Mouse (Mus musculus): Measurements from ENCODE around the gene Nadsyn1. TPM values are rescaled to one million over a fixed set of nuclear protein-coding genes. Genes with fewer than 3 reads are reported as not detected.
A peak's percentile ranks its signal among the peaks of the same experiment; 100 is the strongest.

The Nadsyn1 gene
- polyA plus RNA-seq, 1 experiment from 2014 or later, result 10.4 TPM

DNA sequence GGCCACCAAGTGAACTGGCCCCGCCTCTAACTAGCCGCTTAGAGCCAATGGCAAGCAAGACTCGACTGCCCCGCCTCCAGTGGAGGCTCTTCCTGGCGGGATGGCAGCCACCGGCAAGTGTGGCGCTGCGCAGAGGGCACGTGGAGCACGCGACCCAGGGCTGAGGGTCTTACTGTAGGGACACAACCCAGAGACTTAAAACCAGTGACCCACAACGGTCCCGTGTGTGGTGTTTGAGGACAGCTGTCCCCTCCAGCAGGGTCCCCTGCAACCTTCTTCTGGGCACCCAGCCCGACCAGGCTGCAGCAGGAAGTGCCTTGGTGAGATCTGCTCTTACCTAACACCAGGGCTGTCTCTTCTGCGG, 65.6 kb downstream of the Nadsyn1 start:
- under 1% methylated on average over 15 of the region's 15 CpGs for WGBS
- Histone ChIP-seq H3K36me3 (no peaks in the 10 kb centered on the region), H3K9me3 (replicated peaks) (no peaks in the 10 kb centered on the region), H3K27ac (peak overlapping the region; percentile 50), H3K4me1 (peaks cover 16% of the 10 kb centered on the region), H3K27me3 (ENCODE audit: low read depth, poor library complexity, severe bottlenecking) (peaks cover 55% of the 10 kb centered on the region), H3K4me3 (peak overlapping the region; percentile 49)
- peak; percentile 79 for DNase-seq (ENCODE audit: low spot score)

GRCm38 (mm10) chr7:143756125-143757026, 66.3 kb downstream of the Nadsyn1 start, which contains the start of gene Osbpl5:
Osbpl5 (minus strand) TSS chr7:143756985.
- H3K36me3 ChIP-seq, result no peaks in the 10 kb centered on the region
- WGBS, result 28% methylated on average over 22 of the region's 22 CpGs
- no peaks in the 10 kb centered on the region for H3K9me3 ChIP-seq (replicated peaks)
- peaks cover 16% of the 10 kb centered on the region for H3K4me1 ChIP-seq
- H3K27me3 ChIP-seq (ENCODE audit: low read depth, poor library complexity, severe bottlenecking), result peaks cover 60% of the 10 kb centered on the region
- peak within 1 kb of the TSS; percentile 49 for H3K4me3 ChIP-seq
- peak within 1 kb of the TSS; percentile 50 for H3K27ac ChIP-seq
- no peak for DNase-seq (ENCODE audit: low spot score)

DNA sequence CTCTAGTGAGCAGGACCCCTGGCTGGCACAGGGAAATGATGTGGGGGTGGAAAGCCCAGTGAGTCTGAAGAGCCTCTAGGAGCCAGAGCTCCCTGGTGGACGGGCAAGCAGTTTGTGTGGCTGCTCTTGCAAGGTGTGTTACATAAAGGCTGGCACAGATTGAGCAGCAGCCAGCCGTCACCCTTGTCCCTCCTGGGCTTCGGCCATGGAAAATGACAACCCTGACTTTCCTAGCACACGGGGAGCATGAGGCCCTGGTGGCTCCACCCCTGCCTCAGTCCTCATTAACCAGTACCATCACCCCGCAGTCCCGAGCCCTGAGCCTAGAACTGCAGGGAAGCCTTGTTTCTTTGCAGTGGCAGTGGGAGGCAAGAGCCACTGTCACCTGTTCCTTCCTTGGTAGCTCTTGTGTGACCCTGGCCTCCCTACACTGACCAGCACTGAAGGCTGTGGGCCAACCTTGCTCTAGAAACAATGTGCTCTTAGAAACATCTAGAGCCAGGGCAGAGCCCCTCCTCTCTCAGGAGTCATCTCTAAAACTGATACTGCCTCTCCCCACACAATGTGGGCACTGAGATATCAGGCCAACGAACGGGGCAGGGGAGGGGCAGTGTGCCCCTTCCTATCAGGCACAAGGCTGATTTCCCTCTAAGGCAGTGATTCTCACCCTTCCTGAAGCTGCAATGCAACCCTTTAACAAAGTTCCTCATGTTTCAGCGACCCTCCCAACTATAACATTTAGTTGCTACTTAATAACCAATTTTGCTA, 67.1 kb downstream of the Nadsyn1 start:
- WGBS, result 73% methylated on average over 9 of the region's 9 CpGs
- peaks cover 60% of the 10 kb centered on the region for H3K27me3 ChIP-seq (ENCODE audit: low read depth, poor library complexity, severe bottlenecking)
- no peaks in the 10 kb centered on the region for H3K36me3 ChIP-seq
- H3K27ac ChIP-seq, result no peak overlapping the region
- peaks cover 16% of the 10 kb centered on the region for H3K4me1 ChIP-seq
- no peak for DNase-seq (ENCODE audit: low spot score)
- H3K4me3 ChIP-seq, result no peak overlapping the region
- no peaks in the 10 kb centered on the region for H3K9me3 ChIP-seq (replicated peaks)

- 51% methylated on average over 5 of the region's 5 CpGs for WGBS
- no peaks in the 10 kb centered on the region for H3K9me3 ChIP-seq (replicated peaks)
- H3K36me3 ChIP-seq, result no peaks in the 10 kb centered on the region
- DNase-seq (ENCODE audit: low spot score), result peak; percentile 73
- peaks cover 16% of the 10 kb centered on the region for H3K4me1 ChIP-seq
- peaks cover 60% of the 10 kb centered on the region for H3K27me3 ChIP-seq (ENCODE audit: low read depth, poor library complexity, severe bottlenecking)
- H3K27ac ChIP-seq, result no peak overlapping the region
- no peak overlapping the region for H3K4me3 ChIP-seq
Observed at GRCm38 (mm10) chr7:143753990-143754715, 68.5 kb downstream of the Nadsyn1 start.

- 83% methylated on average over 3 of the region's 3 CpGs for WGBS
- no peak for DNase-seq (ENCODE audit: low spot score)
- peaks cover 47% of the 10 kb centered on the region for H3K27me3 ChIP-seq (ENCODE audit: low read depth, poor library complexity, severe bottlenecking)
- peaks cover 28% of the 10 kb centered on the region for H3K4me1 ChIP-seq
- H3K4me3 ChIP-seq, result no peak overlapping the region
- no peaks in the 10 kb centered on the region for H3K36me3 ChIP-seq
- H3K9me3 ChIP-seq (replicated peaks), result no peaks in the 10 kb centered on the region
- H3K27ac ChIP-seq, result no peak overlapping the region
Observed at GRCm38 (mm10) chr7:143752606-143753005, 70.0 kb downstream of the Nadsyn1 start.

- no peak overlapping the region for H3K4me3 ChIP-seq
- peaks cover 23% of the 10 kb centered on the region for H3K4me1 ChIP-seq
- no peaks in the 10 kb centered on the region for H3K9me3 ChIP-seq (replicated peaks)
- H3K27me3 ChIP-seq (ENCODE audit: low read depth, poor library complexity, severe bottlenecking), result peaks cover 41% of the 10 kb centered on the region
- 77% methylated on average over 4 of the region's 4 CpGs for WGBS
- H3K27ac ChIP-seq, result no peak overlapping the region
- no peaks in the 10 kb centered on the region for H3K36me3 ChIP-seq
- no peak for DNase-seq (ENCODE audit: low spot score)
Observed at GRCm38 (mm10) chr7:143752056-143752455, 70.6 kb downstream of the Nadsyn1 start.

DNA sequence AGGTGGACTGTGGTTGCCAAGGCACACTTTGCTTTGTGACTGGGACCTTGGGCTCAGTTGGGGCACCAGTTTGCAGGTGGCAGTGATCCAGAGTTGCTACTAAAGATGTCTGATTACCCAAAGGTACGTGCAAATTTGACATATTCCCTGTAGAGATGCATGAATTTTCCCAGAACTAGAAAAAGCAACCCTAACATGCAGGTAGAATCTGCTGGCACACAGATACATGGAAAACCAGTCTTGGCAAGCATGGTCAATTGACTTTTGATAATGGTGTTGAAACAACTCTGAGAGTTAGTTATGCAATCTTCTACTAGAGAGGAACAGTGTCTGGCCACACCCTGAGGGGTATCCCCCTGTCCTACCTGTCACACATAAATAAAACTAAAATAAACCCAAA, 71.3 kb downstream of the Nadsyn1 start:
- no peak overlapping the region for H3K4me3 ChIP-seq
- no peaks in the 10 kb centered on the region for H3K36me3 ChIP-seq
- no peak for DNase-seq (ENCODE audit: low spot score)
- WGBS, result 76% methylated on average over 1 of the region's 1 CpGs
- H3K4me1 ChIP-seq, result peaks cover 17% of the 10 kb centered on the region
- H3K27ac ChIP-seq, result no peak overlapping the region
- peaks cover 36% of the 10 kb centered on the region for H3K27me3 ChIP-seq (ENCODE audit: low read depth, poor library complexity, severe bottlenecking)
- no peaks in the 10 kb centered on the region for H3K9me3 ChIP-seq (replicated peaks)

DNA sequence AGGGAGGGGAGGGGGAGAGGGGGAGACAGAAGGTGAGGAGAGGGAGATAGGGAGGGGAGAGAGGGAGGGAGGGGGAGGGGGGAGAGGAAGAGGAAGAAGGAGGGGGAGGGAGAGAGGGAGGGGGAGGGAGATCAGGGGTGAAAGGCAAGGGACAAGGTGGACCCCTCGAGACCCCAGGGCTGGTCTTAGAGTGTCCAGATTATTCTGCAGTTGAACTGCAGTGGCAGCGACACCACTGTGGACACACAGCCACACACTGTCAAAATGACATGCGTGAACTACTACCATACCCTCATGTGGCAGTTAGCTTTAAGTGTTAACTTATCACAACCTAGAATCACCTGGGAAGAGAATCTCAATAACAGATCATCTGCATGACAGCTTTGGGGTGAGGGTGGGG, 73.6 kb downstream of the Nadsyn1 start:
- Histone ChIP-seq H3K36me3 (no peaks in the 10 kb centered on the region), H3K27ac (peak overlapping the region; percentile 76; the same call in 1 of the 2 replicates)
- 73% methylated on average over 3 of the region's 3 CpGs for WGBS

DNA sequence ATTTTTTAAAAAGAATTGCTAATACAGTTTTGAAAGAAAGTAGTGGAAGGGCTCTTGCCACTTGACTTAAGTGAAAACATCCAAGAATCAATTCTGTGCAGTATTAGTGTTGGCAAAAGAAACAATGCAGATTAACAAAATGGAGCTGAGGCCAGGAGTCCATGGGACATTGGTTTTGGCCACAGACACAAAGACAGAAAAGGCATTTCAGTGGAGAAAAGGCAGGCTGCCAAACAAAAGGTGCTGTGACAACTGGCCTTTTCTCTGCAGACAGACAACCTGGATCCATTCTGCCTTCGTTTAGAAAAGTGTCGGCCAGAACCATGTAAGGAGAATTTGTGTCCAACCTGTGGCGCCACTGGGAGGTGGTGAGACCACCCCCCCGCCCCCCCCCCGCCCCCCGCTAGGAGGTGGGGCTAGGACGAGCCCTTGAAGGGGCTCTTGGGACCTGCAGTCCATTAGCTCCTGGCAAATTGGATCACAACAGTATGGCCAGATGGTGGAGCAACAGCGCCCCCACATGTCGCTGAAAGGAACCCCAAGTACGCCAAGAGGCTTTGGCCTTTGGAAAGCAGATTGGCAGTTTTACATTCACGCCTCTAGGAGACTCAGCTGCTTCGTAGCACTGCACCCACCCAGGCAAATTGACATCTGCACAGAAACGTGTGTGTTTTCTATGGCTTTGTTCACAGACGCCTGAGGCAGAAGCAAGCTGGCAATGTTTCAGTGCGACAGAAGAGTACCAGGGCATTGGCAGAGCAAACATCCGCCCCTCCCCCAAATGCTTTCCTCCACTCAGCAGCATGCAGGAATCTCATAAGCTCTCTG, 74.4 kb downstream of the Nadsyn1 start:
- peaks cover 12% of the 10 kb centered on the region for H3K4me1 ChIP-seq
- peak overlapping the region; percentile 76 for H3K27ac ChIP-seq
- WGBS, result 4% methylated on average over 16 of the region's 16 CpGs

More for the DNA sequence above, 73.6 kb downstream of the Nadsyn1 start:
- Histone ChIP-seq H3K27me3 (ENCODE audit: low read depth, poor library complexity, severe bottlenecking) (peaks cover 14% of the 10 kb centered on the region), H3K9me3 (replicated peaks) (no peaks in the 10 kb centered on the region), H3K4me1 (peaks cover 12% of the 10 kb centered on the region), H3K4me3 (no peak overlapping the region)
- no peak for DNase-seq (ENCODE audit: low spot score)

More for the DNA sequence above, 74.4 kb downstream of the Nadsyn1 start:
- no peaks in the 10 kb centered on the region for H3K9me3 ChIP-seq (replicated peaks)
- peak overlapping the region; percentile 39 for H3K4me3 ChIP-seq
- peaks cover 13% of the 10 kb centered on the region for H3K27me3 ChIP-seq (ENCODE audit: low read depth, poor library complexity, severe bottlenecking)
- no peaks in the 10 kb centered on the region for H3K36me3 ChIP-seq
- DNase-seq (ENCODE audit: low spot score), result peak; percentile 92

Measured in limb, embryonic 10.5 days (tissue).